Mouse (Mus musculus) liver, embryonic 12.5 days (tissue): ENCODE data around the gene Fam213a. TPM values are rescaled to one million over a fixed set of nuclear protein-coding genes. Genes with fewer than 3 reads are reported as not detected.
"Not testable (repeated sequence)": the region's sequence is repeated elsewhere in the genome, so short reads cannot be mapped to it uniquely, and the experiment has no call there.

ENCODE experiments used
- ATAC-seq: fragments of 200-750 bp; cut with Nextera tagmentation; 2 replicates; pipeline ENCODE4 v1.8.0; 2017; ENCODE audit warnings: moderate number of reproducible peaks, mild to moderate bottlenecking, moderate library complexity
- H3K27ac ChIP-seq: fragments of 300-500 bp; sonication (generic); 2 replicates; pipeline ENCODE4 v1.5.1; 2016; ENCODE audit warnings: mild to moderate bottlenecking
- H3K27me3 ChIP-seq: fragments of 300-500 bp; sonication (generic); replicated peaks from 2 replicates; pipeline ENCODE4 v1.6.1; 2016; ENCODE audit warnings: mild to moderate bottlenecking, moderate library complexity
- H3K36me3 ChIP-seq: fragments of 300-500 bp; sonication (generic); 2 replicates; pipeline ENCODE4 v1.6.1; 2016; ENCODE audit warnings: mild to moderate bottlenecking, moderate library complexity
- H3K4me1 ChIP-seq: fragments of 300-500 bp; sonication (generic); 2 replicates; pipeline ENCODE4 v1.6.1; 2016
- H3K4me2 ChIP-seq: fragments of 300-500 bp; sonication (generic); 2 replicates; pipeline ENCODE4 v1.6.1; 2016; ENCODE audit warnings: mild to moderate bottlenecking, moderate library complexity
- H3K4me3 ChIP-seq: fragments of 300-500 bp; sonication (generic); 2 replicates; pipeline ENCODE4 v1.5.1; 2016; ENCODE audit warnings: mild to moderate bottlenecking, moderate library complexity
- H3K9ac ChIP-seq: fragments of 300-500 bp; sonication (generic); 2 replicates; pipeline ENCODE4 v1.6.1; 2016; ENCODE audit warnings: mild to moderate bottlenecking, moderate library complexity
- H3K9me3 ChIP-seq: fragments of 300-500 bp; sonication (generic); replicated peaks from 2 replicates; pipeline ENCODE4 v1.6.1; 2016; ENCODE audit warnings: mild to moderate bottlenecking, moderate library complexity
- WGBS: fragments of 180-500 bp; shearing (Covaris S2); methylation state at CpG from one replicate; pipeline ENCODE4 v1.1.7; 2016; ENCODE audit not compliant: insufficient replicate concordance; 5-methylcytosine and 5-hydroxymethylcytosine counted together
- polyA plus RNA-seq: library from polyadenylated mRNA; unstranded; fragments of >200 nt; fragmentation: Nextera tagmentation; extraction: Ambion mirVana; gene quantifications from 2 replicates; pipeline ENCODE4 v1.2.1, GENCODE M21; 2016

Fam213a gene
- 77.7 and 79.0 TPM in 2 replicates for polyA plus RNA-seq

GRCm38 (mm10) chr14:41013630-41014613 lies at the start of gene Fam213a:
TSS of gene Fam213a (minus strand) at chr14:41013788.
- Histone ChIP-seq H3K9ac (peak within 1 kb of the TSS; percentile 89), H3K27ac (peak within 1 kb of the TSS; percentile 83), H3K27me3 (peaks cover 13% of the 10 kb centered on the region), H3K9me3 (no peaks in the 10 kb centered on the region), H3K4me3 (peak within 1 kb of the TSS; percentile 69), H3K36me3 (no peaks in the 10 kb centered on the region), H3K4me2 (peak within 1 kb of the TSS; percentile 92), H3K4me1 (peaks cover 73% of the 10 kb centered on the region)
- peak; percentile 94 for ATAC-seq
- WGBS = 6% methylated on average over 32 of the region's 32 CpGs

GRCm38 (mm10) chr14:41053190-41053589 lies 39.6 kb upstream of the Fam213a start:
- H3K27me3 ChIP-seq, H3K9me3 ChIP-seq, H3K4me1 ChIP-seq, H3K9ac ChIP-seq, H3K4me3 ChIP-seq, H3K27ac ChIP-seq, H3K36me3 ChIP-seq, ATAC-seq, H3K4me2 ChIP-seq: not testable (repeated sequence)
- 50% methylated on average over 3 of the region's 4 CpGs for WGBS

- Histone ChIP-seq H3K9ac (no peak overlapping the region), H3K4me3 (no peak overlapping the region), H3K9me3 (no peaks in the 10 kb centered on the region), H3K27ac (no peak overlapping the region), H3K36me3 (no peaks in the 10 kb centered on the region), H3K27me3 (no peaks in the 10 kb centered on the region), H3K4me1 (0 out of 2 replicates have a peak, but pooled peaks cover 3% of the 10 kb centered on the region), H3K4me2 (no peak overlapping the region)
- WGBS = 57% methylated on average over 5 of the region's 5 CpGs
- ATAC-seq = no peak
These were observed 38.9 kb upstream of the Fam213a start for GRCm38 (mm10) chr14:41052481-41052880.

GRCm38 (mm10) chr14:41050471-41050870 lies 36.9 kb upstream of the Fam213a start:
- no peak overlapping the region for H3K4me3 ChIP-seq
- H3K9ac ChIP-seq = no peak overlapping the region
- H3K27ac ChIP-seq = no peak overlapping the region
- no peaks in the 10 kb centered on the region for H3K27me3 ChIP-seq
- WGBS = 37% methylated on average over 6 of the region's 6 CpGs
- no peak for ATAC-seq
- H3K36me3 ChIP-seq = no peaks in the 10 kb centered on the region
- no peak overlapping the region for H3K4me2 ChIP-seq
- H3K9me3 ChIP-seq = no peaks in the 10 kb centered on the region
- 0 out of 2 replicates have a peak, but pooled peaks cover 3% of the 10 kb centered on the region for H3K4me1 ChIP-seq

GRCm38 (mm10) chr14:41047402-41047801 lies 33.8 kb upstream of the Fam213a start:
- no peak for ATAC-seq
- WGBS = 59% methylated on average over 2 of the region's 2 CpGs
- H3K9ac ChIP-seq = no peak overlapping the region
- no peaks in the 10 kb centered on the region for H3K36me3 ChIP-seq
- H3K4me2 ChIP-seq = no peak overlapping the region
- 0 out of 2 replicates have a peak, but pooled peaks cover 3% of the 10 kb centered on the region for H3K4me1 ChIP-seq
- H3K4me3 ChIP-seq = no peak overlapping the region
- no peak overlapping the region for H3K27ac ChIP-seq
- no peaks in the 10 kb centered on the region for H3K27me3 ChIP-seq
- H3K9me3 ChIP-seq = no peaks in the 10 kb centered on the region

- Histone ChIP-seq H3K9ac (no peak overlapping the region), H3K36me3 (no peaks in the 10 kb centered on the region), H3K4me2 (no peak overlapping the region), H3K4me1 (peaks cover 10% of the 10 kb centered on the region; the same call in 1 of the 2 replicates), H3K27me3 (peaks cover 11% of the 10 kb centered on the region; the same call in 1 of the 2 replicates), H3K4me3 (no peak overlapping the region), H3K9me3 (no peaks in the 10 kb centered on the region), H3K27ac (no peak overlapping the region)
- ATAC-seq = peak; percentile 55; the same call in 1 of the 2 replicates
- WGBS = 24% methylated on average over 6 of the region's 6 CpGs
These were observed 21.7 kb upstream of the Fam213a start for GRCm38 (mm10) chr14:41035146-41035798.

GRCm38 (mm10) chr14:41033135-41034110 lies 19.8 kb upstream of the Fam213a start:
- H3K27ac ChIP-seq = no peak overlapping the region
- no peak overlapping the region for H3K9ac ChIP-seq
- no peak for ATAC-seq
- 52% methylated on average over 13 of the region's 13 CpGs for WGBS
- H3K4me3 ChIP-seq = no peak overlapping the region
- no peaks in the 10 kb centered on the region for H3K36me3 ChIP-seq
- H3K4me2 ChIP-seq = no peak overlapping the region
- H3K4me1 ChIP-seq = peaks cover 10% of the 10 kb centered on the region; the same call in 1 of the 2 replicates
- peaks cover 11% of the 10 kb centered on the region; the same call in 1 of the 2 replicates for H3K27me3 ChIP-seq
- H3K9me3 ChIP-seq = no peaks in the 10 kb centered on the region

GRCm38 (mm10) chr14:41030989-41031513 lies 17.5 kb upstream of the Fam213a start:
- Histone ChIP-seq H3K9me3 (no peaks in the 10 kb centered on the region), H3K4me3 (no peak overlapping the region), H3K27me3 (no peaks in the 10 kb centered on the region), H3K9ac (no peak overlapping the region), H3K4me1 (peaks cover 20% of the 10 kb centered on the region), H3K4me2 (no peak overlapping the region), H3K36me3 (no peaks in the 10 kb centered on the region), H3K27ac (no peak overlapping the region)
- WGBS = 83% methylated on average over 6 of the region's 6 CpGs
- ATAC-seq = no peak

GRCm38 (mm10) chr14:41029303-41029702 lies 15.7 kb upstream of the Fam213a start:
- Histone ChIP-seq H3K36me3 (no peaks in the 10 kb centered on the region), H3K9me3 (no peaks in the 10 kb centered on the region), H3K27me3 (no peaks in the 10 kb centered on the region), H3K4me3 (no peak overlapping the region), H3K4me1 (peaks cover 38% of the 10 kb centered on the region), H3K9ac (no peak overlapping the region), H3K27ac (no peak overlapping the region), H3K4me2 (no peak overlapping the region)
- ATAC-seq = no peak
- WGBS = 70% methylated on average over 4 of the region's 4 CpGs

- Histone ChIP-seq H3K27me3 (no peaks in the 10 kb centered on the region), H3K9ac (peak overlapping the region; percentile 59), H3K4me1 (peaks cover 41% of the 10 kb centered on the region), H3K4me2 (peak overlapping the region; percentile 49), H3K36me3 (no peaks in the 10 kb centered on the region), H3K4me3 (no peak overlapping the region; the same call in 1 of the 2 replicates), H3K9me3 (no peaks in the 10 kb centered on the region), H3K27ac (peak overlapping the region; percentile 80)
- peak; percentile 93 for ATAC-seq
- WGBS = 30% methylated on average over 7 of the region's 7 CpGs
These were observed 12.2 kb upstream of the Fam213a start for GRCm38 (mm10) chr14:41025594-41026284.
